Mouse (Mus musculus) adrenal gland, postnatal 25 days (tissue): ENCODE results near the gene Arhgef18. TPM values are rescaled to one million over a fixed set of nuclear protein-coding genes. Genes with fewer than 3 reads are reported as not detected.
A peak's percentile ranks its signal among the peaks of the same experiment; 100 is the strongest.

Experiments used
- DNase-seq: peaks from one replicate; pipeline ENCODE4 v3.0.0; 2021; ENCODE audit warnings: mixed read lengths
- long read RNA-seq: library from polyadenylated mRNA; stranded (forward); transcript quantifications from one replicate; pipeline ENCODE4 v2.0.0, GENCODE M21; 2021
- total RNA-seq: library from RNA; stranded (reverse); gene quantifications from 2 replicates; pipeline ENCODE4 v1.2.3, GENCODE M21; 2021

Arhgef18 gene
- total RNA-seq: 30.6 and 53.5 TPM in 2 replicates
- long read RNA-seq, full-length matches to known transcripts: 3 of 17 reads
- long read RNA-seq, partial matches to known transcripts: 12 of 17 reads
- long read RNA-seq, other reads (novel, unspliced or antisense): 2 of 17 reads

DNA sequence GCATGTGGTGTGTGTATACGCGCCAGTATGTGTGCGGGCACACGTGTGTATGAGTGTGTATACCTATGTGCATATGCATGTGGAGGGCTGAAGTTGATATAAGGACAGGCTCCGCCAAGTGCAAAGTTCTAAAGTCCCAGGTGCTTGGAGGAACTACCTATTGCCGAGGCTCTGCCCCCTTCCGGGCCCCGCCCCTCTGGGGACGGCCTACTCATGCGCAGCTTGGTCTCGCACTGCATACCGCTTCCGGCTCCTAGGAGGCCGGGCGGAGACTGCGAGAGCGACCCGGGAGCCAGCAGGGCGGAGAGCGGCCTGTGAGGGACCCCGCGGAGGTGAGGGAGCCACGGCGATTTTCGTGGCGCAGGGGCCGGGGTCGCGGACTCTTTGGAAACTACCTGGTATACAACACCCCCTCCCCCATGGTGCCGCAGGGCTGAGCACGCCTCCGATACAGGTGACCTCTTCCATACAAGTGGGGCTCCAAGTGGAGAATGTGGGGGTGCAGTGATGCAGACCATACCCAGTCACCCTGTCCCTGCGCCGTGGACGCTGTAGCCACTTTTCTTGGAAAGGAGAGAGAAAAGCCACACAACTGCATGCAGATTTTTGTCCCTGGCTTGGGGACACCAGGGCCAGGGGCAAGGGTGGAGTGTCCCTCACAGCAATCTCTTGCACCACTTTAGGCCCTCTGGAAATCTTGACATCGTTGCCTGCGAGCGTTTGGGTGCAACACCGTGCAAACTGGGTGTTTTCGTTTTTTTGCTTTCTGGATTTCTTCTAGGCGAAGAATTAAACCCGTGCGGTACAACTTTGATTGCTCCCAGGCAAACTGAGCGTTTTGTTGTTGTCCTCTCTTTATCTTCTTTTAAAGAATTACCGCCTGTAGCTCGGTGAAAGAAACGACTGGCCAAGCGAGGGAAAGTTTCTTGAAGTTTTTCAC, at the start of gene Arhgef18:
Gene Arhgef18 (plus strand): TSS at position 236 of the 940 bp plus-strand sequence.
- DNase-seq: peak; percentile 91

DNA sequence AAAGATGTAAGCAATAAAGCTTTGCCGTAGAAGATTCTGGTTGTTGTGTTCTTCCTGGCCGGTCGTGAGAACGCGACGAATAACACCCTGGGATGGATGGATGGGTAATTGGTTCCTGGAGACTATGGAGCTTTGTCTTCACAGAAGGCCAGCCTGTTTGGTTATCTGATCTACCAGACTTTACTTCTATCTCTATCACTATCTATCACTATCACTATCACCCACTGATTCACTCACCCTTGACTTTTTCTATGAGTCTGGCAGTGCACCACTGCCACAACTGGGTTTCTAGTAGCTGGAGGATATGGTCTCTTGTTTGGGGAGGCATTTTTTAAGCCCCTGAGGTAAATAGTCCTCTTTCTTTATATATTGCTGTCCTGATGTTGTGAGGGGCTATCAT, 47.5 kb upstream of the Arhgef18 start:
- DNase-seq: no peak

DNA sequence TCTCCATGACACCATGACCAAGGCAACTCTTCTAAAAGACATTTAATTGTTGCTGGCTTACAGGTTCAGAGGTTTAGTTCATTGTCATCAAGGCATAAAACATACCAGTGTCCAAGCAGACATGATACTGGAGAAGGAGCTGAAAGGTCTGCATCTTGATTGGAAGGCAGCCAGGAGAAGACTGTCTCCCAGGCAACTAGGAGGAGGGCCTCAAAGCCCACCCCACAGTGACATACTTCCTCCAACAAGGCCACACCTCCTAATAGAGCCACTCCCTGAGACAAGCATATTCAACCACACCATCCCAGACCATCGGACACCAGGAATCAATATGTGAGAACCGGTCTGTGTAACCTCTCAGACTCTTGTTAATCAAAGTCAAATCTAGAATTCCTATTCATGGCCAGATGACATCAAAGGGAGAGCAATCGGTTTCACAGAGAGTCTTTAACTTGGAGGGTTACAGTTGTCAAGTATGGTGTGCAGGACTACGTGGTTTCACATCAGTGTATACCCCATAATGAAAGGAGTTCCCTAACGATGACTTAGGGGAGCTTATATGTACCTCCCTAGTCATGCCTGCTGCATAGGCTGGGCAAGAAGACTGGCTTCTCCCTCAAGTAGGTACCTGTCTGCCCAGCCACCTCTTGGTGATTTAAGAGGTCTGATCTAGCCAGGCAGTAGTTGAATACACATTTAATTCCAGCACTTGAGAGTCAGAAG, 46.0 kb upstream of the Arhgef18 start:
- DNase-seq: no peak

DNA sequence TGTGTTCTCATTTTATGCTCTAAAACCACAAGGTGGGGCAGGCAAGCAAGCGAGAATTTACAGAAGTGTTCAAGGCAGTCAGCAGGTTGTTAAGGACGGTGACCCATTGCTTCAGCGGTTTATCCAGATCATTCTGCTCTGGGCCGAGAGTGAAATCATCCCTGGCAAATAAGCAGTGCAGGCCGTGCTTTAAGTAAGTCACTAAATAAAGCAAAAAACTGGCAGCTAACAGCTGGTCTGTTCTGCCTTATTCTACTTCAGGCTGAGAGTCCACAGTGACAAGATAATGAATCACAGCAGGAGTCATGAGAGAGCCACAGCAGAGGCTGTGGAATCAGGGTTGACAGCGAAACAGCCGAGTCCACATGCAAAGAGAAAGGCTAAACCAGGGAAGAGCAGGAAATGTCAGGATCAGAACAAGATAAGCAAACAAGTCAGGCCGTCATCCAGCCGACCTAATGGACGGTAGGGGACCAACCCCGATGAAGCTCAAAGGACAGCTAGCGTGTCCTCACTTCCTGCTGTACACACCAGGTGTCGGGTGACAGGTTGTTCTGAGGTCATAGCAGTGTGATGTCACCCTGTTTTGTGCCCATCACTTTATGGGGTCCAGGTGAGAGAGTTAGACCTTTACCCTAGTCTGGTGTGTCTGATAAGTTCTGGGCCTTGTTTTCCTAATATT, 44.5 kb upstream of the Arhgef18 start:
- DNase-seq: no peak

DNA sequence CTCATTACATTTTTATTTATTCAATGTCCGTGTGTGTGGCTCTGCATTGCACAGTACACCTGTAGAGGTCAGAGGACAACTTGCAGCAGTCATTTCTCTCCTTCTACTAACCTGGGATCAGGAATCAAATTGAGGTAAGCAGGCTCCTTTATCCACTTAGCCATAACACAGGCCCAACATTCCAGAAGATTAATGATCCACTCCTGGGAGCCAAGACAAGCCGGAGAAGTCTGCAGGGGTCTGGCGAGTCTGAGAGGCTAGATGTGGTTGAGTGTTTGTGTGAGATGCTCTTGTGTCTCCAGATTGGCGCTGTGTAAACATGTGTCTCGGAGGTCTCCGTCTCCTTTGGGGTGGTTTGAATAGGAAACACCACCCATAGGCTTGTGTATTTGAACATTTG, 42.1 kb upstream of the Arhgef18 start:
- DNase-seq: no peak

DNA sequence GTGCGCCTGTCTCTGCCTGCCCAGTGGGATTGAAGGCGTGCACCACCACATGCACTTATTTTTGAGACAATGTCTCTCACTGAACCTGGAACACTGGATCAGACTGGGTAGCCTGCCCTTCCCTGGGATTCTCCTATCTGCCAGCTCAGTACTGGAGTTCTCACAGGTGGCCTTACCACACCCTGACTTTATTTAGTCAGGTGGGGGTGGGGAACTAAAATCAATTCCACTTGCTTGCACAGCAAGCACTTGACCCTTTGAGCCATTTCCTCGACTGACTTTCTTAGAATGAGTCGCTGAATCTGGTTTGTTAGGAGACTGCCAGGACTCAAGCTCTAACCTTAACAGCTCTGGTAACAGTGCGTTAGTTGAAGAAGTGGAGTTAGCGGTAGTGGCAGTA, 40.1 kb upstream of the Arhgef18 start:
- no peak for DNase-seq

DNA sequence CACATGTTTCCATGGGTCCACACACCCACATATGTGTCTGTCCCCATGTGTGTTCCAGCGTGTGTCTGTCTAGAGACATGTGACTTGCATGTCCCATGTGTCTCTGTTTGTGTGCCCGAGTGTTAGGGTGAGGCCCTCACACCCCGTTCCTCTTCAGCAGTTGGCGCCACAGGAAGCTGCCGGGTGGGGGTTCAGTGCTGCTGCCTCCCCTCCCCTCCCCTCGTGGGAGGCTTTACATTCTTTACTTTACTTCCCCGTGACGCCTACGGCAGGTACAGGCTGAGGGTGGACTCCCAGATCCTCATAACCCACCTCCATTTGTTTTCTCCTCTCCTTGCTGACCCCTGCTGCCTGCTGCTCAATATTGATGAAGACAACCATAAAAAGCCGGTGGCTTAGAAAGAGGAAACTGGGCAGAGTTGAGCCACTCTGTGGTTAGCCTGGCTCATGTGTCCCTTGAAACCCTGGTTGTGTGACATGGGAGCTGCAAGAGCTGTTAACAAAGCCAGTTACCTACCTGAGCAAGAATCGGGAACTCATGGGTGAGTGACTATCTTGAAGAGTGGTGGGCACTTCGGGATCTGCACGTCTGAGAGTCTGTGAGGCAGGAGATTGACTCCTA, 39.5 kb upstream of the Arhgef18 start, which contains the start of gene A430078G23Rik:
Gene A430078G23Rik (plus strand): TSS at position 227 of the 622 bp plus-strand sequence.
- DNase-seq: no peak

DNA sequence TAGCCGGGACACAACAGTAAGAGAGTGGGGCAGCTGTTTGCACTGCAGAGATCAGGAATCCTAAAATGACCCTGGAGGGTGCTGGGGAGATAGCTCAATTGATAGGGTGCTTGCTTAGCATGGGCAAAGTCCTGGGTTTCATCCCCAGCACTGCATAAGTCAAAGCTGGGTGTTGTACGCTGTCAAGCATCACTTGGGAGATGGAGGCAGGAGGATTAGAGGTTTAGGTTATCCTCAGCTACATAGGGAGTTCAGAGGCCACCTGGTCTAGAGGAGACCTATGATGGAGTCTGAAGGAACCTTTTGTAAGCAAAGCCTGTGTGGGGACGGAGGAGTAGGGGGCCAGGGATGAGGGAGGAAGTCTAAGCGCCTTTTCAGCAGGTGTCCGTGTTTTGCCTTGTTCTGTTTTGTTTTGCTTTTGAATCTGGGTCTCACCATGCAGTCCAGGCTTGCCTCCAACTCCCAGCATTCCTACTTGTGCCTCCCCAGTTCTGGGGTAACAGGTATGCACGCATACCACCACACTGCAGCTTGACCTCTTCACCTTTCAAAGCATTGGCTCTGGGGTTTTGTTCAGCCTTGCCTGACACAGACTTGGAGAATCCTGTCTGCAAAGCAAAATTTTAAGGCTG, 38.9 kb upstream of the Arhgef18 start:
- DNase-seq: no peak

DNA sequence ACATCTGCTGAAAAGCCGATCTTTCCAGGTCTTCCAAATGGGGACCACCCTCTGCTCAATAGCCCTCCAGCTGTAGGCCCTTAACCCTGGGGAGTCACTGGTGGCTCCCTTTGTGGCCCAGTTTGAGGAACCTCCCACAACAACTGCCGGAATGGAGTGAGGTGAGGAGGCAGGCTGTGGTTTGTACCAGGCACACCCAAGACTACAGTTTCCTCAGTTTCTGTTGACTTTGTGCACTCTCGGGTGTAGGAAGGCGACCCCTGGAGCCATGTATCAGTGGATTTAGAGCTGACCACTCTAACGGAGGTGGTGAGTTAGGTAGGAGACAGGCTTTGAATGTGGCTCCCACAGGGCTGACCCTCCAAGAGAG, 38.4 kb upstream of the Arhgef18 start:
- no peak for DNase-seq

DNA sequence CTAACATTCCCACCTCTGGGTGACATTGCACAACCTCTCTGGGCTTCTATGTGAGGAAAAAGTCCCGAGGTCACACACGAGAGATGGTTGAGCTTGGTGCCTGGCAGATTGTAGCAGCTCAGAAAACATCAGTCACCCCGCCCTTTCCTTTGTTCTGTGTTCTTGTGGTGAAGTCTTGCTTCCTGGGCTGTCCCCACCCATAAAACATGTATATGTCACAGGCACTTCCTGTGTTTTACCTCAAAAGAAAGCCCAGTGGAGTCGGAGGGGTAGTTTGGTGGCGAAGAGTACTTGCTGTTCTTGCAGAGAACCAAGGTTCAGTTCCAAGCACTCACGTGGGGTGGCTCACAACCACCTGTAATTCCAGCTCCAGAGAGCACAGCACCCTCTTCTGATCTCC, 37.2 kb upstream of the Arhgef18 start:
- DNase-seq: no peak

DNA sequence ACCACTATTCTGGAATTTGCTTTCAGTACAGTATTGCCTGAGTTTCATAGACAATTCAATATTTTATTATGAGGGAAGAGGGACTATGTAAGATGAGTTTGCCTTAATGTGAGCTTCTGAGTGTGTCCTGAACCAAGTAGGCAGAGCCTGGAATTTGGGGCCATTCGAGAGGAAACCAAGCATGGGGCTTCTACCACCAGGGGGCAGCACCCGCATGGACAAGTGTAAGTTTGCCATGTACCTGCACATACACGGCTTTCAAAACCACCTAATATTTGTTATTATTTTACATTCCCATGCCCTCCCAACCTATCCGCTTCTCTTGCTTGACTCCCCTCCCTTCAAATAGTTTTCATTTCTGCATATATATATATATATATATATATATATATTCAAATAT, 34.7 kb upstream of the Arhgef18 start:
- DNase-seq: peak; percentile 91

DNA sequence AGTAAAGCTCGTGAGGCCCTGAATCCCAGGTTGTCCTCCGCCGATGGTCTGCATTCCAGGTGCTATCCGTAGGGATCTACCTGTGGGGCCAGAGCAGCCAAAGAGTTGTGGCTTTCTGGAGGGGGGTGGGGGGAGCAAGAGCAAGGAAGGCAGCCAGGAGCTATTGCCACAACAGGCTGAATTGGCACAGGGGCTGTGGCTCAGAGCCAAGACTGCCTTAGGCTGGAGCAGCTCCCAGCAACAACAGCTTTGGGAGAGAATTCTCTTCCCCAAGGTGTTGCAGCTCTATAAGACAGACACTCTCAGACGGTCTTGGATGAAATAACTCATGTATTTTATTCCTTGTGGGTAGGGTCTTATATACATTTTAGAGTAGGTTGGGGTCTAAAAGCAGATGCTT, 25.7 kb upstream of the Arhgef18 start:
- peak; percentile 25 for DNase-seq

DNA sequence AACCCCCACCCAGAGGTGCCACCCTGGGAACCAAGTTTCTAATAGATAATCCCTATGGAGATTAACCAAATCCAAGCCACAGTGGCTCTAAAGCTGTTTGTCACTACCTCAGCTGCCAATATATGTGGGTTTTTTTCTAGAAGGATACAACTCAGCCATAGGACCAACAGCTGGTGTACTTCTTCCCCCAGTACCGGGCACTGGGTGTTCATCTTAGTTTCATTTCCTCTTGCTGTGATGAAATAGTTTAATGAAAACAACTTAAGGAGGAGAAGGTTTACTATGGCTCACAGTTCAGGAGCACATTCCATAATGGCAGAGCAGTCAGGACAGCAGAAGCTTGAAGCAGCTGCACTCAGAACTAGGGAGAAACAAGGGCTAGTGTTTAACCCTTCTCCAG, 24.7 kb upstream of the Arhgef18 start:
- DNase-seq: no peak

DNA sequence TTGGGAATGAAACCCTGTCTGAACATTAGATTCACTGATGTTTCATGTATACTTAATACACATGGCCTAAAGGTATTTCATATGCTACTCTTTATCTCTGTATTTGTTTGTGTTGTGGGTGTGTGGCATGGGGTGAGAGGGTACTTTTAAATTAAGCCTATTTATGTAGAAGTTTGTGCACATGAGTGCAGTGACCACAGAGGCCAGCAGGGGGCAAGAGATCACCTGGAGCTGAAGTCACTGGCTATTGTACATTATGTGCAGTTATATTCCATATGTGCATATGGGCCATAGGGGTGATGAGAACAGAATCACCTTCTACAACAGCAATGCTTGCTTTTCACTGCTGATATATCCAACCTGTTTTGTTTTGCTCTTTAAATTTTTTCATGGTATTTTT, 17.1 kb upstream of the Arhgef18 start:
- no peak for DNase-seq

DNA sequence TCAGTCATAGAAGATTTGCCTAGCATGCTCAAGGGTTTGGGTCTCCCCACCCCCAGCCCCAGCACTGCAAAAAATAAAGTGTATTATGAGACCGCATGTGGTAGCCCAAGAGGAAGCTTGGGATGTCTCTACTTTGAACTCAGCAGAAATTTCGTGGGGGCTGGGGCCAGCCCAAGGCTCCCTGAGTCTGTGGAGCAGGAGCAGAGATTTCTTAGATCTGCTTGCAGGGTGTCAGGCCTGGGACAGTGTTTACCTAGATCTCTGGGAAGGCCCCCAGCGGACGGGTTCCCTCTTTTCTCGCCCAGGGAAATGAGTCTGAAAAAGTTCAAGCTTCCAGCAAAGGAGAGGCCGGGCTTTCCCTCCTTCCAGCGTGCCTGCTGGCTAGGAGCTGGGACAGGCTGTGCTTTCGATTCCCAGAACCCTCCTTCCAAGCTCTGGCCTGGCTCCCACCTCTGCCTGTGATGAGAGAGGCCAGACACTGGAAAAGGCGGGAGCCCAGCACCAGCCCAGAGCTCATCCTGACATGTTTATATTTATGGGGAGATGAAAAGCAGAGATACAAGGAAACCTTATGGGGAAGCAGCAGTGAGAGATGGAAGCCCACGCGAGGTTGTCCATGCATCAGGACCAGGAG, 16.0 kb upstream of the Arhgef18 start:
- DNase-seq: peak; percentile 27

DNA sequence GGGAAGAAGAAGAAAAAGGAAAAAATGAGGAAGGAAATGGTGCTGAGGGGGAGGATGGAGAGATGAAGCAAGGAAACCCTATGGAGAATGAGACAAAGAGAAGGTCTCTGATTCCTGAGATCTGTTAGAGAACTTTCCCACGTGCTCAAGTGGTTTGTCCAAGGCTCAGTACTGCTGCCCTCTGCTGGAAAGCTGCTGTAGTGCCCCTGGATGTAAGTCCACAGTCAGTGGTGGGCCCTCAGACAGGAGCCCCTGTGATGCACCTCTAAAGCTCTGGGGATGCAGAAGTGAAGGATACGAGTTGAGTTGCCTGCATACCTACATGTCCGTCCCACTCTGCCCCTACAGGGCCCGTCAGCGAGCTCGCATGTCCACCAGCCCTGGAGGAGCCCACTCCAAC, 5.5 kb upstream of the Arhgef18 start:
- peak; percentile 69 for DNase-seq

DNA sequence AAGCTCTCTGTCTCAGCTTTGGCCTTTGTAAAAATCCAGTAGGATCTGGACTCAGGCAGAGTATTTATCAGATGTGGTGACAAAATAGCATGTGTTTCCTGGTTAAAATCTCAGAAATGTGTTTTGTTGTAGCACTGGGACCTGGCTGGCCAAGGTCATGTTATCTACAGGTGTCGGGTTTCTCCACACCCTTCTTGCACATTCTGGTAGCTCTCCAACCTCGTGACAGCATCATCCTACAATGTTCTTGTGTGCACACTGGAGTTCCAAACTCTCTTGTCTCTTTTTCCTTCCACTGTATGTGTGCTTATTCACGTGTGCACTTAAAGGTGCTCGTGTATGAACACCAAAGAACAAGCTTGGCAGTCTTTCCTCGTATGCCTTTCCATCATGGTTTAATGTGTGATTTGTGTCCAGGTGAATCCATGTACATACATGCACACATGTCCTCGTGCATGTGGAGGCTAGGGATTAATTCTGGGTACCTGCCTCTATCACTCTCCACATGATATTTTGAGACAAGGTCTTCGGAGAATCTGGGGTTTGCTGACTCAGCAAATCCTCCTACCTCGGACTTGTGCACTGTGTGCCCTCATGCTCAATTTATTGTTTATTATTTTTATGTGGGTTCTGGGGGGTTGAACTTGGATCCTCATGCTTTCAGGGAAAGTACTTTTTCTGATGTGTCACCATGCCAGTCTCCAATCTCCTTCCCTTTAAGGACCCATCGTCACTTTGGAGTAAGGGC, 4.0 kb upstream of the Arhgef18 start:
- no peak for DNase-seq

DNA sequence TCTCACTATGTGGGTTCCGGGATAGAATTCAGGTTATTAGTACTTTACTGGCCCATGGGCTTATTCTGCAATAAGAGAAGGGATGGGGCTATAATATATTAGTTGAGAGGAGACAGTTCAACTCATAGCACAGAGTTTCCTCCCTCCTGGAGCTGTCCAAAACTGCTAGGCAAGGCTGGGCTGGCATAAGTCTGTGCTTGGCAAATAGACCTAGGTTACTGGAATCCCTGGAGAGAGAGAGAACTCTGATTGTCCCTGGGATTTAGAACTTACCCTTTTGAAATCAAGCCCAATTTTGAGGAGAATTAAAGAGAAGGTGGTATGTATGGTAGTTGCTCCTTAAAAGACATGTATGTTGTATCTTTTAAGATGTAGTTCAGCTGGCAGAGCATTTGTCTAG, 3.3 kb upstream of the Arhgef18 start:
- no peak for DNase-seq

DNA sequence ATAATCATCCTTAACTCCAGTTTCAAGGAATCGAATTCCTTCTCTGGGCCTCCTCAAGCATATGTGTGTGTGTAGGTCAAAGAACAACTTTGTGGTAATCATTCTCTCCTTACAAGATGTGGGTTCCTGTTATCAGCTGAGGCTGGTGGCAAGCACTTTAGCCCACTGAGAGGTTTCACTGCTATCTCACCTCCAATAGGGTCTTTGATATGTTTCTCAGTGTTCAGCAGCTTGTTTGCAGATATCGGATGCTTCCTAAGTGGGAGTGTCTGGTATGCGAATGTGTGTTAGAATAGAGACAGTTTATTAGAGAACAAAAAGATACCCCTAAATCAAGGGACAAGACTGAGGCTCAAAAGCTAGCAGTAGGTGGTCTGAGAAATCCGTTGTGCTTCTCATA, 513 bp upstream of the Arhgef18 start:
- DNase-seq: no peak

DNA sequence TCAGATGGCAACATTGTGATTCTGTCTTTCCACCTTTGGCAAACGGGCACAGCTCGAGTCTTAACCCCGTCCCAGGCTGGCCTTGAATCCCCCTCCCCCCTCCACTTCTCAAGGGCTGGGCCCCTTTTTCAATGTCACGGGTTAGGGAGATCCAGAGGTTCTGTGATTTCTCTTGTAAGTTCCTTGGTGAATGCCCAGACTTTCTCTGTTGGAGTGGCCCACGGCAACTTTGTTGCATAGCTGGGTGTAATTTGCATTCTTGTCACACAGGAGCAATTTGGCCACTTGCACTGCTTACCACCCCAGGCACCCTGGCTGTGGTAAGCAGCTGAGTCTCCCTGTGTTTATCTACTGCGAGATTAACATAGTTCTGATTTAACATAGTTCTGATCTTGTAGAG, 1.8 kb downstream of the Arhgef18 start:
- DNase-seq: no peak
